Mouse (Mus musculus) lung, postnatal 10 days (tissue): ENCODE measurements around the gene Chdh.

ENCODE experiments used
- DNase-seq: peaks from one replicate; pipeline ENCODE4 v3.0.0; 2021

The Chdh gene

GRCm38 (mm10) chr14:30066752-30067151 lies 57.9 kb downstream of the Chdh start:
- no peak for DNase-seq

GRCm38 (mm10) chr14:30068566-30068965 lies 59.7 kb downstream of the Chdh start:
- no peak for DNase-seq

DNA sequence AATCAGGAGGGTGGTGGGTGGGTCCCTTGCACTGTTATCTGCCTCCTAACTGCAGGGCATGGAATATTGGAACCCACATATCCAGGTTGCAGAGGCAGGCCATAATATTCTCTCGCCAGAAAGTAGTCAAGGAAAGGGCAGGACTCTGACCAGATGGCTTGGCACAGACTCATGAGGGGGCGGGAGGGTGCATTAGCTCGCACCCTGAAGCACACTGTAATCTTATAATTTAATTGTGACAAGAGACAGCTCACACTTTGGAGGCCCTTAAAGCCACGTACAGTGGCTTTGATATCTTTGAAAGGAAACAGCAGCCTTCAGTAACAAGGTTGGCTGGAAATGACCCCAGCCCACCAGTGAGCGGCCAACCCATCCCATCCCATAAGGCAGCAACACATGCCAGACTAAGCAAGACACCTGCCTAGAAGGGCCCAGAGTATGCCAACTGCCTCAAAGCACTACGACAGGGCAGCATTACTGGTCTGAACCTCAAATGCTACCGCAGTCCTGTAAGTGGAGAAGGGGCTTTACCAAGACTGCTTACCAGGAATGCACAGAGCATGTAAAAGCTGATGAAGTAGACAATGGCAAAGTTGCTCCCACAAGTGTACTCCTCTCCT lies 66.6 kb downstream of the Chdh start:
- no peak for DNase-seq

GRCm38 (mm10) chr14:30078115-30078808 lies 69.4 kb downstream of the Chdh start:
- DNase-seq, result no peak

DNA sequence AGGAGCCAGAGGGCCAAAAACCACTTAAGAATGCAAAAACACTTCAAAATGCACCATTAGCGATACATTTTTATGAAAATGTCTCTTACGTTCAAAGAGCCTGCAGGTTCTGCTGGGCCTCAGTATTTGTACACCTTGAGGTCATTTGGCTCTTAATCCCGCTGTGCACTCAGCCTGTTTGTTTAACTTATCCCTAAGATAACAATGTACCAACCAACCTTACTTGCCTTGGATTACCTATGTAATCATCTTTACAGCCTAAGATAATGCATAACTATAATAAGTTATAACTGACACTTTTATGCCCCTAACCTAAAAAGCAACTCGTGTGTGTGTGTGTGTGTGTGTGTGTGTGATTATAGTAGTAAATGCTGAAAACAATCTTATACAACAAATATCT lies 70.9 kb downstream of the Chdh start:
- DNase-seq, result no peak
